Mouse (Mus musculus) left cerebral cortex, postnatal 10 days (tissue): Measurements from ENCODE around the gene Eef1a2. TPM values are rescaled to one million over a fixed set of nuclear protein-coding genes. Genes with fewer than 3 reads are reported as not detected.

Source experiments
- DNase-seq, 2 experiments: peaks; one replicate each; pipeline ENCODE4 v3.0.0; 2021 to 2022; ENCODE audit warnings: low spot score in 2 of 2, mixed read lengths in 1 of 2; ENCODE audit errors: extremely low spot score in 1 of 2
- intact Hi-C: fragments of 180-260 bp; cut with DNase I; formaldehyde crosslinking; loops from one replicate; pipeline ENCODE4 v1.15.1; 2025
- total RNA-seq, 2 experiments: library from RNA; stranded (reverse); gene quantifications; 2 replicates each; pipeline ENCODE4 v1.2.3; 2021

Gene Eef1a2
- total RNA-seq, 2 experiments from 2014 or later, result 898 to 906 TPM

DNA sequence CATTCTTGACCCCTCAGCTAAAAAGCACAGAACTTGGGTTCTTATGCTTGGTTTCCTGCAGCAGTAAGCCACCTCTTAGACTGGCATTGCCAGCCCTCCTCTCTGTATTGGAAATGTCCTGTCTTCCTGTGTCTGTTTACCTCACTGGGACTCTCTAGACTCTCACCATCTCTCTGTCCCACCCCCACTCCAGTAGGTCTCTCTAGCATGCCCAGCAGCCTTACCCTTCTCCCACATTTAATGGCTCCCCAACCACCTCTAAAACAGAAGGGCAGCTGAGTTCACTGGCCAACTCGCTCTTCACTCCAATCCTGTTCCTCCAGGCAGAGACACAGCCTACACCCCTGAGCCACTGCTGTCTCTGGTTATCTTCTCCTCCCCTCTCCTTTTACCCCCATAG is 55.2 kb downstream of the Eef1a2 start:
- no peak for DNase-seq
- intact Hi-C loops, result no loop called here

DNA sequence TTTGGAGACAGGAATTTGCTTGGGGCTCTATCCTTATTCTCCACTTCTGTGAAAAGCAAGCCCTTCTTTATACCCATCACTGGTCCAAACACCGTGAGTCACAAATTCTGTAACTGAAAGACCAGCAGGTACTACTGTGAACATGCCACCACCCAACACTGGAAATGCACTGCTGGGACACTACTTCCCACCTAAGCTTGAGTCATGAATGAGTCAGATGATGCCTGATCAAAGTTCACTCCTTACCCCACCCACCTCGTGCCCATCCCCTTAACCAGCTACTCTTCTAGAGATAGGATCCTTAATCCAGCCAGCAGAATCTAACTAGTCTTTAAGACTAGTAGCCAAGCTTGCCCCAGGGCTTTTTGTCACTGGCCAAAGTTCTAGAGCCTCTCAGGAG is 56.7 kb downstream of the Eef1a2 start:
- intact Hi-C loops, result no loop called here
- no peak for DNase-seq

Other genes starting within 250 kb of the Eef1a2 start
- gene Ythdf1, start 236.1 kb downstream of the Eef1a2 start, total RNA-seq, result 10 to 100 TPM; 62.7 to 67.6 TPM
- not detected for gene Birc7, start 228.0 kb downstream of the Eef1a2 start, total RNA-seq
- gene Nkain4, start 202.3 kb downstream of the Eef1a2 start, total RNA-seq, result 10 to 100 TPM; 39.3 to 39.9 TPM
- gene Arfgap1, start 189.8 kb downstream of the Eef1a2 start, total RNA-seq, result 100 to 1,000 TPM; 127 to 128 TPM
- under 1 TPM; 0.87 to 0.94 TPM for gene Col20a1, start 170.5 kb downstream of the Eef1a2 start, total RNA-seq
- 10 to 100 TPM; 40.5 to 44.1 TPM for gene Chrna4, start 113.5 kb downstream of the Eef1a2 start, total RNA-seq
- gene Kcnq2, start 21.7 kb downstream of the Eef1a2 start, total RNA-seq, result 100 to 1,000 TPM; 178 to 181 TPM
- gene Ppdpf, start 30.2 kb upstream of the Eef1a2 start, total RNA-seq, result 100 to 1,000 TPM; 111 to 117 TPM
- gene Ptk6, start 45.8 kb upstream of the Eef1a2 start, total RNA-seq, result not detected
- under 1 TPM; 0.21 to 0.22 TPM for gene Srms, start 56.2 kb upstream of the Eef1a2 start, total RNA-seq
- not detected for gene Fndc11, start 63.0 kb upstream of the Eef1a2 start, total RNA-seq
- 1 to 10 TPM; 1.4 to 1.7 TPM for gene Helz2, start 85.0 kb upstream of the Eef1a2 start, total RNA-seq
- gene Gmeb2, start 131.0 kb upstream of the Eef1a2 start, total RNA-seq, result 10 to 100 TPM; 15.5 to 17.6 TPM
- gene Stmn3, start 157.5 kb upstream of the Eef1a2 start, total RNA-seq, result 1,000 to 10,000 TPM; 1,052 to 1,067 TPM
- 10 to 100 TPM; 41.1 to 46.6 TPM for gene Rtel1, start 162.7 kb upstream of the Eef1a2 start, total RNA-seq
- 10 to 100 TPM; 55.9 to 60.5 TPM for gene Zgpat, start 207.9 kb upstream of the Eef1a2 start, total RNA-seq
- 10 to 100 TPM; 39.8 to 44.2 TPM for gene Arfrp1, start 208.4 kb upstream of the Eef1a2 start, total RNA-seq
- gene Lime1, start 223.1 kb upstream of the Eef1a2 start, total RNA-seq, result 10 to 100 TPM; 30.1 to 32.9 TPM